Mouse (Mus musculus) midbrain, postnatal 0 days (tissue): ENCODE measurements at regions not wholly inside any gene's neighbourhood (a gene's known extent, or its start where the extent isn't known, plus 50 kb on each side); places are given as distances from the start of the nearest gene placed in this dataset.

Experiments used
- ATAC-seq: fragments of 200-750 bp; cut with Nextera tagmentation; 2 replicates; pipeline ENCODE4 v1.8.0; 2017; ENCODE audit warnings: moderate number of reproducible peaks, mild to moderate bottlenecking, moderate TSS enrichment, moderate library complexity; ENCODE audit not compliant: low FRiP score
- DNase-seq: peaks from one replicate; pipeline ENCODE4 v3.0.0-alpha.2; 2015; ENCODE audit warnings: low spot score
- H3K27ac ChIP-seq: fragments of 300-500 bp; sonication (generic); 2 replicates; pipeline ENCODE4 v1.5.1; 2014; ENCODE audit warnings: low read depth, mild to moderate bottlenecking, low read length, mixed read lengths
- H3K27me3 ChIP-seq: fragments of 300-500 bp; sonication (generic); 2 replicates; pipeline ENCODE4 v1.6.1; 2014; ENCODE audit warnings: low read length, control low read depth, mixed read lengths; ENCODE audit not compliant: insufficient read depth
- H3K36me3 ChIP-seq: fragments of 300-500 bp; sonication (generic); 2 replicates; pipeline ENCODE4 v1.6.1; 2014; ENCODE audit warnings: low read length, control low read depth, mixed read lengths; ENCODE audit not compliant: insufficient read depth
- H3K4me1 ChIP-seq: fragments of 300-500 bp; sonication (generic); 2 replicates; pipeline ENCODE4 v1.6.1; 2014; ENCODE audit warnings: mild to moderate bottlenecking, control low read depth, antibody characterized with exemption, low read length, mixed read lengths; ENCODE audit not compliant: insufficient read depth
- H3K4me2 ChIP-seq: fragments of 300-500 bp; sonication (generic); 2 replicates; pipeline ENCODE4 v1.6.1; 2014; ENCODE audit warnings: low read depth, mild to moderate bottlenecking, low read length, mixed read lengths; ENCODE audit not compliant: poor library complexity, severe bottlenecking
- H3K4me3 ChIP-seq: fragments of 300-500 bp; sonication (generic); 2 replicates; pipeline ENCODE4 v1.5.1; 2014; ENCODE audit warnings: low read depth, mild to moderate bottlenecking, low read length, moderate library complexity
- H3K9ac ChIP-seq: fragments of 300-500 bp; sonication (generic); replicated peaks from 2 replicates; pipeline ENCODE4 v1.6.1; 2014; ENCODE audit warnings: mild to moderate bottlenecking, low read length, moderate library complexity, mixed read lengths; ENCODE audit not compliant: poor library complexity, severe bottlenecking
- H3K9me3 ChIP-seq: fragments of 300-500 bp; sonication (generic); 2 replicates; pipeline ENCODE4 v1.6.1; 2016; ENCODE audit warnings: low read length, control low read depth
- CTCF ChIP-seq: IDR thresholded peaks from 2 replicates; pipeline ENCODE4 v1.5.1; 2016; ENCODE audit warnings: antibody characterized with exemption, mild to moderate bottlenecking
- WGBS: fragments of 180-500 bp; shearing (Covaris S2); extraction: QIAGEN DNeasy Blood & Tissue Kit; methylation state at CpG from one replicate; pipeline ENCODE4 v1.1.7; 2014; 5-methylcytosine and 5-hydroxymethylcytosine counted together

GRCm38 (mm10) chr1:47794763-47795162 is 902.1 kb upstream of the Slc39a10 start:
- no peak overlapping the region for H3K9ac ChIP-seq
- ATAC-seq (no peak), DNase-seq (no peak)
- no peaks in the 10 kb centered on the region for H3K9me3 ChIP-seq
- no peak overlapping the region for H3K4me3 ChIP-seq
- 63% methylated on average over 3 of the region's 3 CpGs for WGBS
- no peaks in the 10 kb centered on the region for H3K4me1 ChIP-seq
- no peaks in the 10 kb centered on the region for H3K36me3 ChIP-seq
- no peak for TF ChIP-seq CTCF
- no peak overlapping the region for H3K27ac ChIP-seq
- no peak overlapping the region for H3K4me2 ChIP-seq
- no peaks in the 10 kb centered on the region for H3K27me3 ChIP-seq
